Mouse (Mus musculus): ENCODE results near the gene Pip4k2b.

Pip4k2b gene

GRCm38 (mm10) chr11:97669829-97670228, 74.7 kb downstream of the Pip4k2b start:
- intact Hi-C loops (cut with DNase I), result no loop called here

DNA sequence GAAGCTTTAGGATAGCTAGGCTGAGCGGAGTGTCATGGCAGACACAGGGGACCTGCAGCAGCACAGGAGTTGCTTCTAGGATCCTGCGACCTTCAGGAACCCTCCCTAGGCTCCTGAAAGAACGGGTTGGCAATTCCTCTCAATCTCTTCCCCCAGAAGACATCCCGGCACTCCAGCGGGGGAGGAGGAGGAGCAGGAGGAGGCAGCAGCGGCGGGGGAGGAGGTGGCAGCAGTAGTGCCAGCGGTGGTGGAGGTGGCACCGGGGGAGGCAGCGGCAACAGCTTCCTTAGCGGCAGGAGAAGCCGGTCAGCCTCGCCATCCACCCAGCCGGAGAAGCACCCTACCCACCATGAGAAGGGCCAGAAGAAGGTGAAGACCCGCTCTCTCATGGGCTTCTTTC, 75.2 kb downstream of the Pip4k2b start:
- intact Hi-C loops (cut with DNase I), result no loop called here

DNA sequence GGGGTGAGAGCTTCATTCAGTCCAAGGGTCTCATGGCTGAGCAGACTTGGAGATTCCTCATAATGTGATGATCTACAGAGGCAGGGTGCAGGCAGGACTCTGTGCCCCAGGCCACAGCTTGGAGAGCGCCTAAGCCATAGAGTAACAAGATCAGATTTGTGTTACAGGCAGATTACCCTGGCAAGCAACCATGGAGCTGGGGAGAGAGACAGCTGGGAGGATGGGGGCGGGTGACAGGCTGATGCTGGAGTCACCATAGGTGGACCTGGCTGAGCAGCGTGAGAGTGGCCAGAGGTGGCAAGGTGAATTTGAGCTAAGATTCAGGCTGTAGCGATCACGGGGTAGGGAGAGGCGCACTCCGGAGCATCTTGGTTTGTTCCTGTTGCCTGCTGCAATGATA, 76.3 kb downstream of the Pip4k2b start:
- intact Hi-C loops (cut with DNase I), result no loop called here

DNA sequence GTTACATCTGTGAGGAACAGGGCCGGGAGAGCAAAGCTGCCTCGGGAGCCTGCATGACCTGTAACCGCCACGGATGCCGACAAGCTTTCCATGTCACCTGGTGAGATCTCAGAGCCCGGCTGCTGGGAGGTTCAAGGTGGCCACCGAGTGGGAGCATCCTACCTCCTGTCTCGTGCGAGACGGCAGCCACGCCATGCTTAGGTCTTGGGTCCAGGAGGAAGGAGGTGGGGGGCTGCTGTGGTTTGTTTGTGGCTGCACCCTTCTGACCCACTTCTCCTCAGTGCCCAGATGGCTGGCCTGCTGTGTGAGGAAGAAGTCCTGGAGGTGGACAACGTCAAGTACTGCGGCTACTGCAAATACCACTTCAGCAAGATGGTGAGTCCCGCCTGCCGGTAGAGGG, 77.7 kb downstream of the Pip4k2b start:
- intact Hi-C loops (cut with DNase I), result no loop called here

DNA sequence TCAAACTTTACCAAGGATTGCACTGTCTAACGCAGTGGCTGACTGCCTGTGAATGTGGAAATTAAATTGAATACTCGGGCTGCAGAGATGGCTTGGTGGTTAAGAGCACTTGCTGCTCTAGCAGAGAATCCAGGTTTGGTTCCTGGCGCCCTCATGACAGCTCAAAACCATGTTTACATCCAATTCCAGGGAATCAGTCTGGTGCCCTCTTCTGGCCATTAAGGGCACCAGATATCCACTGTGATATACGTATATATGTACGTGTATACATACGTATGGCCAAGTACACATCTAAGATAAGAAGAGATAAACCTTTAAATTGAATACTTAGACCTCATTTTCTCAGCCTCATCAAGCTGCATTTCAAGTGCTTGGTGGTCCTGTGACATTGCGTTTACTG, 78.3 kb downstream of the Pip4k2b start:
- intact Hi-C loops (cut with DNase I), result no loop called here

DNA sequence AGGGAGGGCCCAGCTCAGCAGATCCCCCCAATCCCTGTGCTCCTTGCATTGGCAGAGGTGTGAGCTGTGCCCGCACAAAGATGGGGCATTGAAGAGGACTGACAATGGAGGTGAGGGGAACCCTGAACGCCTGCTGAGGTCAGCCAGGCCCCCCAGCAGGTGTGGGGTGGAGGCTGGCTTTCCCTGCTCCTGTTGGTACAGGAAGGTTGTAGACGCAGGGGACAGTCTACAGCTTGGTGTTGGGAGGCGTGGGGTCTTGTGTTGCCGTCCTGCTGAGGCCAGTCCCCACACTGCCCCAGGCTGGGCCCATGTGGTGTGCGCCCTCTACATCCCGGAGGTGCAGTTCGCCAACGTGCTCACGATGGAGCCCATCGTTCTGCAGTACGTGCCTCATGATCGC, 79.1 kb downstream of the Pip4k2b start:
- intact Hi-C loops (cut with DNase I), result no loop called here

Small RNA genes lying within 50 kb of the gene (microRNA-seq; reads per million reads assigned to microRNA genes)
- 0.12 to 0.34 reads per million in 2 experiments for gene Mir6927
- 0 to 0.74 reads per million in 2 experiments for gene Mir8102

All from adrenal gland (tissue).